Mouse (Mus musculus) cerebral cortex, adult 2 months (tissue): ENCODE results near the gene Lce3b.

Source experiments
- WGBS: fragments of 180-500 bp; shearing (Covaris S2); methylation state at CpG from one replicate; pipeline ENCODE4 v1.1.7; 2018; 5-methylcytosine and 5-hydroxymethylcytosine counted together

Lce3b gene

DNA sequence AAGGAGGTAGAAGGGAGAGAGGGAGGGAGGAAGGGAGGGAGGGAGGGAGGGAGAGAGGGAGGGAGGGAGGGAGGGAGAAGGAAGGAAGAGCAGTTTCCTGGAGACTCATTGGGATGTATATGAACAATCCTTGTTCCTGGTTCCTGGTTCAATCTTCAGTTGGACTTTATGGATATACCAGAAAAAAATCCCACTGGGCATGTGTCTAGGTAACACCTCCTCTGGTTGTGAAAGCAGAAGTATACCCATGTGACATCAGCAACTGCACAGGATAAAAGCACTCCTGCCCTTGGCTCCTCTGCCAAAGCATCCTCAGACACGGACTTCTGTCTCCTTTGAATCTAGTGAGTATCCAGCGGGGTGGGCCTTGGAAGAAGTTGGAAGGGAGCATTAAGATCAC lies at the start of gene Lce3b:
Gene Lce3b (plus strand): TSS at position 301 of the 400 bp plus-strand sequence.
- 75% methylated on average over 2 of the region's 2 CpGs for WGBS

- 63% methylated on average over 3 of the region's 3 CpGs for WGBS
These were observed 38.7 kb upstream of the Lce3b start for GRCm38 (mm10) chr3:92894063-92894462.

- WGBS: 72% methylated on average over 1 of the region's 1 CpGs
These were observed 38.3 kb upstream of the Lce3b start for GRCm38 (mm10) chr3:92894489-92894888.

- 24% methylated on average over 3 of the region's 3 CpGs for WGBS
These were observed 29.8 kb upstream of the Lce3b start for GRCm38 (mm10) chr3:92902992-92903391.

- WGBS: 30% methylated on average over 4 of the region's 4 CpGs
These were observed 29.1 kb upstream of the Lce3b start for GRCm38 (mm10) chr3:92903640-92904039.

DNA sequence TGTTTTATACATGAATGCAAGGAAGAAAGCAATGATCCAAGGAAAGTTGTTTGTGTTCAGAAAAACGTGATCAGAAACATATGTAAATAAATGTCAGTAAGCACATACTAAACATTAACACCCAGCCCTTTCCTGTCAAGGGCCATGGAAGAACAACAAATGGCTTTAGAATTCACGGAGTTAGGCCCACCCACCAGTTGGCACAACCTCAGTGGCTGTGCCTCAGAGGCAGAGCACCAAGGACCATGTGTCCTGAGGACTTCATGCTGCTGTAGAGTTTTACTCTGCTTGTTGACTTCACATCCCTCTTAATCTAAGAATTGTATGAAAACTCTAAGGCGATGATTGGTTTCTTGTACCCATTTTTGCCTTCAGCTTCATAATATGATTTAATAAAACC lies 27.6 kb upstream of the Lce3b start:
- 54% methylated on average over 3 of the region's 3 CpGs for WGBS

GRCm38 (mm10) chr3:92907571-92907970 lies 25.2 kb upstream of the Lce3b start:
- WGBS: 26% methylated on average over 4 of the region's 4 CpGs

GRCm38 (mm10) chr3:92920364-92920763 lies 12.4 kb upstream of the Lce3b start:
- 70% methylated on average over 4 of the region's 4 CpGs for WGBS

- WGBS: 78% methylated on average over 2 of the region's 2 CpGs
These were observed 6.6 kb upstream of the Lce3b start, which contains the start of gene Lce3a for GRCm38 (mm10) chr3:92926130-92926529. Gene Lce3a (minus strand): TSS chr3:92926230.

DNA sequence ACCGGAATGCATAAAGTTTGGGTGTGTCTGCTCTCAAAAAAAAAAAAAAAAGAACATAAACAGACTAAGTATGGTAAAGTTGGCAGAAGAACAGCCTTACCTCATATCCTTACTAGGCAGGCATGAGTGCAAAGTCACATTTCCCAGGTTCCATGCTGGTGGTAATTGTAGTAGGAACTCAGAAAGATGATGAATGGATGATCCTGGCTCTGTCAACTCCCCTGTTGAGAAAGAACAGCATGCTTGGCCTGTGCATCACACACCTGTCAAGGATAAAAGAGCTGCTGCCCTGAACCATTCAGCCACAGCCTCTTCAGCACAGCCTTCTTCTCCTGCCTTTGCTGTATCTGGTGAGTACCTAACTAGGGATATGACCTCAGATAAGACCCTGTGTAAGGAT lies 11.4 kb downstream of the Lce3b start, which contains the start of gene Lce3c:
Gene Lce3c (plus strand): TSS at position 301 of the 400 bp plus-strand sequence.
- WGBS: 80% methylated on average over 1 of the region's 1 CpGs

DNA sequence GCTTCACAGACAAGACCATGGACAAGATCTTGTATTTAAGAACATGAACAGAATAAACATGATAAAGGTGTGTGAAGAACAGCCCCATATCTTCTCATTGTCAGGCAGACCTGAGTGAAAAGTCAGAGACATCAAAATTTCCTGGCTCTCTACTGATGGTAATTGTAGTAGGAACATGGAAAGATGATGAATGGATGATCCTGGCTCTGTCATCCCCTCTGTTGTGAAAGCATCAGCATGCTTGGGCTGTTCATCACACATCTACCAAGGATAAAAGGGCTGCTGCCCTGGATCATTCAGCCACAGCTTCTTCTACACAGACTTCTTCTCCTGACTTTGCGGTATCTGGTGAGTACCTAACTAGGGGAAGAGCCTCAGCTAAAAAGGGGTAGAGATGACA lies 24.3 kb downstream of the Lce3b start, which contains the start of gene Lce3d:
Gene Lce3d (plus strand): TSS at position 301 of the 400 bp plus-strand sequence.
- WGBS: 98% methylated on average over 1 of the region's 1 CpGs

DNA sequence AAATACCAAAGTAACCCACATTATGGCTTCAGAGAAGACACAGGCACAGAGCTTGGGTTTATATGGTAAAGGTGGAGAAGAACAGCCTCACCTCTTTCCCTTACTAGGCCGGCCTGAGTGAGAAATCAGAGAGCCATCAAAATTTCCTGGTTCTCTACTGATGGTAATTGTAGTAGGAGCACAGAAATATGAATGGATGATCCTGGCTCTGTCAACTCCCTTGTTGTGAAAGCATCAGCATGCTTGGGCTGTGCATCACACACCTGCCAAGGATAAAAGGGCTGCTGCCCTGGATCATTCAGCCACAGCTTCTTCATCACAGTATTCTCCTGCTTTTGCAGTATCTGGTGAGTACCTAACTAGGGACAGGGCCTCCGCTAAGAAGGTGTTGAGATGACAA lies 34.0 kb downstream of the Lce3b start, which contains the start of gene Lce3e:
Gene Lce3e (plus strand): TSS at position 301 of the 400 bp plus-strand sequence.
- 93% methylated on average over 2 of the region's 2 CpGs for WGBS

GRCm38 (mm10) chr3:92978484-92978883 lies 45.7 kb downstream of the Lce3b start:
- 80% methylated on average over 2 of the region's 2 CpGs for whole genome bisulfite sequencing
